Mouse (Mus musculus) layer of hippocampus, adult 9-10 months (tissue): ENCODE results near the gene Pla2g4a.

Experiments
- DNase-seq: peaks from one replicate; pipeline ENCODE4 v3.0.0; 2022; ENCODE audit warnings: low spot score

The Pla2g4a gene

DNA sequence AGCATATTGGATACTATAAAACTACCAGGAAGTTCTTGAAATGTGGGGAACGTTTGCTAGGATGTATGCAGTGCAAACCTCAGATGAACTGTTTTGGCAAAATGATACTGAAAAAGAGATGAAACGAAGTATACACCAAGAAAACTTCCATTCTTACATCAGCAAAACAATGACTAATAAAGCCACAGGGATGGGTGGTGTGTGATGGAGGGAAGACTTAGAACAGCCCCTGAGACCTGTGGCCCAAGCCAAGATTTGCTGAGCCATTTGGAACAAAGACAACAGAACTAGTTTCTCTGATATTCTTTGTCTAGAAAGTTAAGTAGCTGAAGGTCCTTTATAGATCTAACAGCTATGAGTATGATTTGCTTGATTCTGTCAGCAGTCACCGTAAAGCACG lies 105.5 kb downstream of the Pla2g4a start:
- no peak for DNase-seq

DNA sequence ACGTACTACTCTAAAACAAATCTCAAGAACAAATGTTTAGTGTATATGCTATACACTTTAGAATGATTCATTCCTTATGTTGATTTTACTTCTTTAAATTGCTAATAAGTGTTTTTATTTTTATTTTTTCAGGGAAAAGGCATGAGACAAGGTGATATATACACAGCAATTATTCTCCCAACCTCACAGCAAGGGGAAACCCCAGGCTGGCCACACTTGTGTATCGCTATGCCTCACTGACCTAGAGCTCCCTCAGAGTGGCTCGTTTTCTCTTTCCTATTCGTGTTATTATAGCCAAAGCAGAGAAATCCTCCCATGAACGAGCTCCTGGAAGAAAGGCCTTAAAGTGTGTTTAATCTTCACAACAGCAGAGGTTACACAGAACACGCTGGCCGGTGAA lies 106.2 kb downstream of the Pla2g4a start:
- no peak for DNase-seq

DNA sequence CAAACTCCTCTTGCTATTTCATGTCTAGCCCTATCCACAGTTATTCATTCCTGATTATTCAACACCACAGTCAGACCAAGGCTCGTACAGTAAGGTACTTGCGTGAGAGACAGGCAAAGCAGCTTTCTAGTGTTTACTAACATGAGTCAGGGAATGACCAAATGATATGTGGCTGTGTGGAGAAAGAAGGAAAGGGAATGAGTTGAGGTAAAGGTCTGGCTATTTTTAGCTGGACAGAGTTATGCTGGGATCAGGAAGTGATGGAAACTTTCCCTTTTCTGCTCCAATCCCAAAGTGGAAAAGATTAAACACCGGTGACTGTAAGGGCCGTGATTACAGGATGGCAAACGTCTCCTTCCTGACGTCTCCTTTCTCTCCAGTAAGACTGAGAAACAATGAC lies 114.4 kb downstream of the Pla2g4a start:
- DNase-seq: no peak

DNA sequence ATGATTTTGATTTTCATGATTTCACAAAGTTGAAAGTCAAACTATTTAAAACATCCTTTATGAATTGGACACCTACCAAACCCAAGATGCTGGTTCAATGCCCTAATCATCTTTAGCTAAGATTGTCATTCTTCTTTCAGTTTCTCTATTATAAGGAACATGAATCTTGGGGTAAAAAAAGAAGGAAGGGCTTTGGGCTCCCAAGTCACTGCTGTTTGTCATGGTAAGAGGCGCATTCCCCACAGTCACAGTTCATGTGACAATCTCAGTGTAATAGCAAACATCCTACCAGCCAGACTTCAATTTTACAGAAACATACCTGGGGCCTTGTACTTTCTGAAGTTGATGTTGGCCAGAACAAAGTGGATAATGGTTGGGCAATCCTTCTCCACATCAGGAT lies 119.2 kb downstream of the Pla2g4a start:
- DNase-seq: no peak

DNA sequence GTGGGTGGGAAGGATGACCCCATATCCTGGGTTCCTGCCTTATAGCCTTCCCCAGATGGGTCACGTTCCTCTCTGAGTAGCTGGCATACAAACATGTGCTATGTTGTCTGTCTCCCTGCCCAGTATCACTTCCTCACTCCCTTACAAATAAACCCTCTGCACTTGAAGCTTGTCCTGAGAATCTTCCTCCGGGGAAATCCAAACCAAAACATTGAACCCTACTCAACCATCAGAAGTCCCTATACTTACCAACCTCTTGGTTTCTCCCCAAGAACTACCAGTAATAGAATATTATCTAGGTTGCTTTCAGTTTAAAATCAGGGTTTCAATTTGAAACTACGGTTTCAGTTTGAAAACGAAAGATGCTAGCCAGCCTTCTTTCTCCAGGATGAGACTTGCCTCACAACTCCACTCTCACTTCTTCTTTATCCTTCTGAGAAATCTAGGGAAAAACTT lies 120.1 kb downstream of the Pla2g4a start:
- DNase-seq: no peak

DNA sequence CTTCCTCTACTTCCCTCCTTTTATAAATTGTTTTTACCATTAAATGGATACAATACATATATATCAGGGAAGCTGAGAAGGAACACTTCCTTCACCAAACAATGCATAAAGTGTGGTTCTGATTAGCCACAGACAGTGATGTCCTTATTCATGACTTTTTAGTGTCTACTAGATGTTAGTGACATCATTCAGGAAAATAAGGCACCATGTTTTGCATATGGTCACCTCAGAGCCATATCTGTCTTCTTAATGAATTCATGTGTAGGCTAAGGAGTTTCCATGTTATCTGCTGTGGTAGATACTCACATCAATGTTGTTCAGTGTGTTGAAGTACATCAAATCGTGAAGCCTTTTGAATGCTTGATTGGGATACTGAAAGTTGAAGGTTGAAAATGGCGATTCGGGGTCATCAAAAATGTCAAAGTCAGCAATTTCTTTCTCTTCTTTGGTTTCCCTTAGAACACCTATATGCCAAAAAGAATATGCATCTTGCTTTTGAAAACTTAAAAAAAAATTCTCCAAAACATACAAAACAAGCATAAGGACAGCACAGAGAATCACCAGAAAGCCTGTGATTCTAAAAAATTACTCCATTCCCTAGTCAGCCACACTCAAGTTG lies 120.7 kb downstream of the Pla2g4a start:
- DNase-seq: no peak

DNA sequence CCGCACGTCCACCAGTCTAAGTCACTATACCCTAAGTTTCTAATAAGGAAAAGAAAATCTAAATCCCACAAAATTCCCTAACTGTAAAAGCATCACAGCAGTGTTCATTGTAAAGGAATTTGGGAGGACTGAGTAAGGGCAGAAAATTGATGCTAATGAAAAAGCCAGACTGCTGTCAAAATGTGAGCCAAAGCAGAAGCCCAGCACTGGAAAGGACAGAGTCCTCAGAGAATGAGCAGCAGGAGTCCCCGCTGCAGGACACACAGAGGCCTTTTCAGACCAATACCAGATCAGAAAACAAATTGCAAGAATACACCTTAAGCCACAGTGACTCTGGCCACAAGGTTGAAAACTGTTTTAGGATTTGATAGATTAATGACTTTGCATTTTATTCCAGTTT lies 124.6 kb downstream of the Pla2g4a start:
- no peak for DNase-seq

DNA sequence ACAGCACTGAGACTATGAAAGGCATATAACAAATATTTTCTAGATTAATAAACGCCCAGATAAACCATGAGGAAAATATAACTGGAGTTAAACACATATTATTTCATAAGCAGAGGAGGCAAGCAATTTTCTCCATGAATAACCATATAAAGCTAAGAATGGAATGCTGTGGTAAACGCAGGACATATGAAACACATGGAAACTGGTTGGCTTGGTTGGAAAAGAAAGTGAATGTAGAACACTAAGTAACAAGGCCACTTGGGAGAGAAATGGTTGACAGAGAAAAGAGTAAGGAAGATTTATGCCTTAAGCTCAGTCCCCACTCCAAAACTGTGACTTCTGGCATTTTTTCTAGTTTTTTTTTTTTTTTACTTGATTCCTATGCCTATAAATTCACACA lies 127.2 kb downstream of the Pla2g4a start:
- DNase-seq: no peak

DNA sequence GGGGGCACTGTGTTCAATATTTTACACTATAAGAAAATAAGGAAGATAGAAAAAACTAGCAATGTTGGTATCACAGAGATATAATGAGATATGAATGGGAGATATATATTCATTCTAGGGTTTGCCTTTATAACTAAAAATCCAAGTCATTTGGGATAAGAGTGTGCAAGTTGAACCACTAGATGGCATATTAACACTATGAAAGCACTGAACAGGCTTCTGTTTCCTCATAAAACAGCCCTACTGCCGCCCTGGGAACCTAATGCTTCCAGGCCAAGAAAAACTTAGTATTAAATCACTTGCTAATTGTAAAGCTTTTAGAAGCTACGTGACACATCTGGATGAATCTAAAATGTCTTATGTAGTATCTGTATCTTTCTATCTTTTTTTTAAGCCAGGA lies 128.1 kb downstream of the Pla2g4a start:
- DNase-seq: peak; percentile 59

DNA sequence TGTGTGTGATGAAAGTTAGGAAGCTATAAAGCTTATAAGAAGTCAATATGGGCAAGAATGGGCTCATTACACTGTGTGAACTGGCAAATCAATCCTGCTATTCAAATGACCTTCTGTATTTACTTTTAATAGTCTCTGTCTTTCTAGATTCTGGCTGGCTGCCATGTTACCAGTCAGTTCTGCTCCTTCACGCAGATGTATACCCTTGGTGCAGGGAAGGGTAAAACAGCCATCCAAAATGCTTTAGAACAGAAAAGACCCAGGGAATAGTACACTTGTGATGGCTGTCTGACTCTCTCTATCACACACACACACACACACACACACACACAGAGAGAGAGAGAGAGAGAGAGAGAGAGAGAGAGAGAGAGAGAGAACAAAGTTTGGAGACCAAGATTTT lies 128.6 kb downstream of the Pla2g4a start:
- no peak for DNase-seq

DNA sequence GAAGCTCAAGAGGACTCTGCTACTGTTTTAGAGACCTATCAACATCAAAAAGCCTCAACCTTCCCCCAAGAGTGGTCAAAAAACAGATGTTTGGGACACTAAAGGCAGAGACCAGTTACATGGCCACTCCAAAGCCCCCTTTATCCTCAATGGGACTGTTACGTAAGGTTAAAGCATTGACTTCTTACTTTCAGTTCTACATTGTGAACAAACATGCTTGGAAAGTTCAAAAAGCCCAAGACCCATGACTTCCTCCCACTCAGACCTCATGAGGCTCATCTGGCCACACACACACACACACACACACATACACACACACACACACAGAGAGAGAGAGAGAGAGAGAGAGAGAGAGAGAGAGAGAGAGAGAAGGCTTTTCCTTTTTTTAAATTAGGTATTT lies 130.0 kb downstream of the Pla2g4a start:
- DNase-seq: no peak

DNA sequence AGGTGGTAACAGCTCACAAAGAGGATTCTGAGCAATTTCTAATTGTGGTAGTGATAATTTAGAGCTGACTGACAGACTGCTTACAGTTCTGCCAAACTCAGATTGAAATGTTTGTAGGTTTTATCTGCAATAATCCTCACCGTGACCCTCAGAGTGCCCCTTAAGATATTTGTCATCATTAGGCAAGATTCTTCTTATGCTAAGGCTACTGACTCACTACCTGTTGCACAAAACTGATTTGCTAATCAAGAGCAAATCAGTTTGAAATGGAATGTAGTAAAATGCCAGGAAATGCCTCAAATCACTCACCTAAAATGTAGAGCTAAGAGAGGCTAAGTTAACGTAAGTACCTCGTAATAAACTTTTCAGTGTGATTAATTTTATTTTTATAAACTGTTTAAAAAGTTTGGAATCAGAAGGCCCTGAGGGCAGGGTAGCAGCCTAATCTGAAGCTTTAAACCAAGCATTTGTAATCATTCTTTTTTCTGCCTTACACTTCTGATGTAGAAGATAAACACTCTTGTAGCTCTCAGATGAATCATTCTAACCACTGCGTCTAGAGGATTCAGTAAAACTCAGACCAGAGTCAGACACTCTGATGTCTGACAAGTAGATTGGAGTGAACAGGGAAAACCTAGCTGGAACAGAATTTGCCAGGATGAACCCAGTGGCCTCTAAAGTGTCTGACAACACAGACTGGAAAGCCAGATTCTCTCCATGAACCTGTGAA lies 147.3 kb downstream of the Pla2g4a start:
- DNase-seq: no peak

DNA sequence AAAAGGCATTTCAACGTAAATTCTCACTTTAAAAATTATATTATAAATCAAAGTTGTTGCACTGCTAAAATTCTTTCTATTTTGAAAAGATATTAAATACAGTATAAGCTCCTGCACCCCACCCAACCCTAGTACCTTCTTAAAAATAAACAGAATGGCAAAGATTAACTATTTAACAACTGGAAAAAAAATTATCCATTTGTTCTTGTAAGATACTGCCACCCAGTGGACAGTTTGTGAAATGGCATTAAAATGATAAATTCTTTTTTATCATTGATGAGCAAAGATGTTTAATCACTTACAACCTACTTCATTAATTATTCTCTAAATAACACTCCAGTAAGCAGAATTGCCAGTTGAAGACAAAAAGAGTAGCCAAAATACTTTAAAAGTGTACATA lies 151.6 kb downstream of the Pla2g4a start:
- no peak for DNase-seq
